Mouse (Mus musculus): Measurements from ENCODE around the gene Zfp653.

Gene Zfp653

GRCm38 (mm10) chr9:22030386-22030785 lies 40.8 kb downstream of the Zfp653 start:
- DNase-seq (ENCODE audit: low spot score in 2 of 2) = no peak

- DNase-seq (ENCODE audit: low spot score in 2 of 2) = no peak
Measured at GRCm38 (mm10) chr9:22028467-22028866, 42.7 kb downstream of the Zfp653 start.

DNA sequence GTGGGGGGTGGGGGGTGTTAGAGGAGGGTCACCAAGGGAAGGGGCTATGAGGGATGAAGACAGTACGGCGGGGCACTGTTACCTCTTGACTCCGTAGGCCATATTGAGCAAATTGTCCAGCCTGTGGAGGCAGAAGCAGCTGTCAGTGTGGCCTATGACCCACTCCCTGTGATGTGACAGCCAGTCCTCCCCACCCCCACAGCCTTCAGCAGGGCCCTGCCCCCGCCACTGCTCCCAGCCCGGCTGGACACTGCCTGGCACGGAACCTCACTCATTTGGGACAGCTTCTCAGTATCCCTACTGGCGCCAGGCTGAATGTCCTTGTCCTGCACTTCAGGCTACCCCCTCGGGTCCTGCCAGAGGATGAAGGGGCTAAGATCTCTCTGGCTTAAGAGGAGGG lies 46.6 kb downstream of the Zfp653 start:
- no peak for DNase-seq (ENCODE audit: low spot score in 2 of 2)

DNA sequence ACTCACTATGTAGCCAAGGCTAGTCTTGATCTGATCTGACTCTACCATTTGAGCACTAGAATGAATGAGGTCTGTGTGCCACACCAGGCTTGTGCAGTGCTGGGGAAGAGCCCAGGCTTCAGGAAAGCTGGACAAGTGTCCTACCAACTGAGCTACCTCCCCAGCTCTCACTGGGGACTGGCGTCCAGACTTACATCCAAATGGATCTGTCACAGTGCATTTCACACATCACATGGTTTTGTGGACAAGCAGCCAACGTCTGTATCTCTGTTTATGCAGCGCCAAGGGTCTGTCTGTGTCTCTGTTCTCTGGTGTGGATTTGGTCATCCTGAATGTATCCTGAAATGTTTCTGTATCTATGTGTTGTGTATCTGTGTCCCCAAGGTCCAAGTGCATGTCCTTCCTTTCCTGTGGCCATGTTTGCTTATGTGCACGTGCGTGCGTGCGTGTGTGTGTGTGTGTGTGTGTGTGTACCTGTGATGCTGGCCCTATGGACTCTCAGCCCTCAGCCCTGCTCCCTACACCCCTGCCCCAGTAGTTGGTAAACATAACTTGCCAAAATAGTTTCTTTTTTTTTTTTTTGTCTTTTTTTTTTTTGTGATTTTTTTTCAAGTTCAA lies 53.9 kb downstream of the Zfp653 start:
- no peak for DNase-seq (ENCODE audit: low spot score in 2 of 2)

- no peak for DNase-seq (ENCODE audit: low spot score in 2 of 2)
Measured at GRCm38 (mm10) chr9:22016245-22016644, 54.9 kb downstream of the Zfp653 start.

- no peak for DNase-seq (ENCODE audit: low spot score in 2 of 2)
Measured at GRCm38 (mm10) chr9:22012731-22013130, 58.4 kb downstream of the Zfp653 start.

DNA sequence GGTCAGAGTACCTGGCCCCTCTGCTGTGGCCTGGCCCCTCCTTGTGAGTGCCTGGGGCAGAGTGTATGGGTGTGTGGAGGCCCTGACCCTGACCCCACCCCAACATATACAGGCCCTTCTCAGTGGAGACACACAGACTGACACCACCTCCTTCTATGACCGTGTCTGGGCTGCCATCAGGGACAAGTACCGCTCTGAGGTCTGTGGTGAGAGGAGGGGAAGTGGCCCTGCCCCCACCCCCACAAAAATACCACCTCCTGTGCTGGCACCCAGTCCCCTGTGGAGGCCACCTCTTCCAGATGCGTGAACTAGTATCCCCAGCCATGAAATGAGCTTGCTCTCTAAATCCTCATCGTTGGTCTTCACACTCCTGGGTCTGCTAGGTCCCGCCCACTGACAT lies 60.1 kb downstream of the Zfp653 start:
- no peak for DNase-seq (ENCODE audit: low spot score in 2 of 2)
